Mouse (Mus musculus): ENCODE measurements around the gene Chrna7. TPM values are rescaled to one million over a fixed set of nuclear protein-coding genes. Genes with fewer than 3 reads are reported as not detected.

Gene Chrna7
- total RNA-seq, 2 experiments from 2014 or later: 0.11 TPM; not detected in 1

DNA sequence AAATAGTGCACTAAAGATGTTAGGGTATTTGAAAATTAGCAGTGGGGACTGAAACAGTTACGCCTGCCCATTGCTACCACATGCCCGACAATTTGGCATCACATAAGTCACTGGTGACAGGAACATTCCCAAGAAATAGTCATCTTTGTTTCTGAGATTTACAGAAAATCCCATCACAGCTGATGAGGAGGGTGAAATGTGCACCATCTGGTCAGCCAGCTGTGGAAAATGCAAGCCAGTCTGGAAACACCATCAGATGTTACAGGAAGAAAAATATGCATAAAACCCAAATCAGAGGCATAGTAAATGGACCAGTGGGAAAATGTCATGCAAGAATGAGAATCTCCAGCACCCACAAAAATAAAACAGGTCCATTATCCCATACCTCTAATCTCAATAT is 151.4 kb downstream of the Chrna7 start:
- DNase-seq: no peak

Other genes with a start within 250 kb of the Chrna7 start
- gene Otud7a, start 232.2 kb upstream of the Chrna7 start, total RNA-seq (2021): under 1 TPM; 0.14 to 0.33 TPM

Data from heart, postnatal 4 days (tissue).